Mouse (Mus musculus) embryonic facial prominence, embryonic 14.5 days (tissue): ENCODE measurements around the gene Rbpj. TPM values are rescaled to one million over a fixed set of nuclear protein-coding genes. Genes with fewer than 3 reads are reported as not detected.

ENCODE experiments used
- ATAC-seq: fragments of 200-750 bp; cut with Nextera tagmentation; 2 replicates; pipeline ENCODE4 v1.8.0; 2017; ENCODE audit warnings: low read depth, moderate number of reproducible peaks, moderate TSS enrichment
- DNase-seq: peaks from one replicate; pipeline ENCODE4 v3.0.0-alpha.2; 2015; ENCODE audit warnings: low spot score
- H3K27ac ChIP-seq: fragments of 300-500 bp; sonication (generic); replicated peaks from 2 replicates; pipeline ENCODE4 v1.5.1; 2014; ENCODE audit warnings: low read depth, mild to moderate bottlenecking, low read length, moderate library complexity
- H3K27me3 ChIP-seq: fragments of 300-500 bp; sonication (generic); replicated peaks from 2 replicates; pipeline ENCODE4 v1.6.1; 2014; ENCODE audit warnings: low read length; ENCODE audit not compliant: control insufficient read depth, insufficient read depth
- H3K36me3 ChIP-seq: fragments of 300-500 bp; sonication (generic); 2 replicates; pipeline ENCODE4 v1.6.1; 2014; ENCODE audit warnings: low read length, mixed read lengths; ENCODE audit not compliant: control insufficient read depth, insufficient read depth
- H3K4me1 ChIP-seq: fragments of 300-500 bp; sonication (generic); 2 replicates; pipeline ENCODE4 v1.6.1; 2014; ENCODE audit warnings: antibody characterized with exemption, low read length; ENCODE audit not compliant: control insufficient read depth, insufficient read depth
- H3K4me2 ChIP-seq: fragments of 300-500 bp; sonication (generic); 2 replicates; pipeline ENCODE4 v1.6.1; 2014; ENCODE audit warnings: low read depth, mild to moderate bottlenecking, low read length, moderate library complexity, mixed read lengths
- H3K4me3 ChIP-seq: fragments of 300-500 bp; sonication (generic); 2 replicates; pipeline ENCODE4 v1.5.1; 2014; ENCODE audit warnings: low read depth, mild to moderate bottlenecking, low read length
- H3K9ac ChIP-seq: fragments of 300-500 bp; sonication (generic); 2 replicates; pipeline ENCODE4 v1.6.1; 2014; ENCODE audit warnings: low read depth, mild to moderate bottlenecking, low read length, moderate library complexity, mixed read lengths
- H3K9me3 ChIP-seq: fragments of 300-500 bp; sonication (generic); 2 replicates; pipeline ENCODE4 v1.6.1; 2016; ENCODE audit warnings: low read length; ENCODE audit not compliant: control insufficient read depth
- WGBS: fragments of 180-500 bp; shearing (Covaris S2); extraction: QIAGEN DNeasy Blood & Tissue Kit; methylation state at CpG from one replicate; pipeline ENCODE4 v1.1.7; 2014; 5-methylcytosine and 5-hydroxymethylcytosine counted together
- polyA plus RNA-seq: library from polyadenylated mRNA; unstranded; fragments of >200 nt; fragmentation: Nextera tagmentation; extraction: Ambion mirVana; gene quantifications from 2 replicates; pipeline ENCODE4 v1.2.1, GENCODE M21; 2014

The Rbpj gene
- polyA plus RNA-seq, 1 experiment from 2014 or later: 48.1 TPM

DNA sequence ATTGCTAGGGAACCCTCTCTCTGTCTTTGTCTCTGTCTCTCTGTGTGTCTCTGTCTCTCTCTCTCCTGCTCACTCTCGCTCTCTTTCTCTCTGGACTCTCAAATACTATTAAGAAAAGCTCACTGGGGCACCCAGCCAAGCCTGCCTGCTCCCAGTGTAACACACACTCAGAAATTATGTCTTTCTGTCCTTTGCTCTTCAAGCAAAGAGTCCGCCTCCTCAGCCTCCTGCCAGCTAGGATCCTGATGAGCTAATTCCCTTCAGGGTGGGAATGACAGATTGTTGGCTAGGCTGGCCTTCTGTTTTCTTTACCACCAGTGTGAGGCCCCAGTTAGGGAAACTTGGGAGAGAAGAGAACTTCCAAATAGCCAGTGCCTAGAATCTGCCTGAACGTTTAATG is 57.1 kb downstream of the Rbpj start:
- Histone ChIP-seq H3K4me3 (no peak overlapping the region), H3K9me3 (no peaks in the 10 kb centered on the region), H3K36me3 (no peaks in the 10 kb centered on the region), H3K27me3 (no peaks in the 10 kb centered on the region), H3K4me1 (peaks cover 22% of the 10 kb centered on the region; the same call in 1 of the 2 replicates), H3K4me2 (no peak overlapping the region), H3K27ac (peak overlapping the region; percentile 30; the same call in 1 of the 2 replicates), H3K9ac (no peak overlapping the region)
- WGBS: 24% methylated on average over 3 of the region's 3 CpGs
- DNase-seq: peak; percentile 90
- ATAC-seq: peak; percentile 59

DNA sequence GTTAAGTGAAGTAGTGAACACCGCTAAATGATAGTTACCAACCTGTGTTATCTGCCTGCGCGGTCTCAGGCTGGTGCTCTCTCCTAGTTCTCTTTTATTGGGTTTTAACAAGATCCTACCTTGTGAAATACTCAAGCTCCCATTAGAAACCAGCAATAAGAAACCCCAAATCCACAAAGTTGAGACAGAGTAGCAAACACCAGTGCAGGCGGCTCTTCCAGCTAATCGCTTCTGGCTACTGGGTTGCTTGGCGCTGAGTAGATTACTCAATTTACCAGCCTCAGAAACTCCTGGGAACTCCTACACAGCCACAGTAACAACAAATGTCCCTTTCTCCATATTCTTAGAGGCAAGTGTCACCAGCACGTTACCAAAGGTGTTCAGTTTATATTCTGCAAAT is 58.2 kb downstream of the Rbpj start:
- no peak overlapping the region for H3K9ac ChIP-seq
- no peaks in the 10 kb centered on the region for H3K9me3 ChIP-seq
- no peak overlapping the region for H3K4me2 ChIP-seq
- H3K4me3 ChIP-seq: no peak overlapping the region
- DNase-seq: no peak
- 92% methylated on average over 7 of the region's 7 CpGs for WGBS
- H3K27ac ChIP-seq: no peak overlapping the region
- ATAC-seq: no peak
- H3K27me3 ChIP-seq: no peaks in the 10 kb centered on the region
- peaks cover 18% of the 10 kb centered on the region; the same call in 1 of the 2 replicates for H3K4me1 ChIP-seq
- no peaks in the 10 kb centered on the region for H3K36me3 ChIP-seq

DNA sequence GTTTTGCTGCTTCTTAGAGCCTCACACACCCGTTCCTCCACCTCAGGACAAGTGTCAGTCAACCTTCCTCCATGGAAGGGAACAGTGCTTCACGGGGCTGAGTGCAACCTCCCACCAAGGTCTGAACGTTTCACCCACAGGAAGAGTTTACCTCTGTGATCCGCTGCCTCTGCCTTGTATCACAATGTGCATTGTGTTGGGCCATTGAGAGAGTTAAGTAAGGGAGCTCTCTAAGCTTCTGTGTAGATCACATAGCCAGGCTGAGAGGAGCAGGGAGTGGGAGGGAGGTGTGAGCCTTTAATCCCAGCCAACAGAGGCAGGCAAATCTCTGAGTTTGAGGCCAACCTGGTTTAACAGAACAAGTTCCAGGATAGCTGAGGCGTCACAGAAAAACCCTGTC is 58.9 kb downstream of the Rbpj start:
- no peaks in the 10 kb centered on the region for H3K9me3 ChIP-seq
- no peak overlapping the region for H3K9ac ChIP-seq
- no peak overlapping the region for H3K4me3 ChIP-seq
- WGBS: 69% methylated on average over 5 of the region's 5 CpGs
- DNase-seq: no peak
- H3K4me1 ChIP-seq: peaks cover 18% of the 10 kb centered on the region; the same call in 1 of the 2 replicates
- H3K4me2 ChIP-seq: no peak overlapping the region
- no peak for ATAC-seq
- no peaks in the 10 kb centered on the region for H3K27me3 ChIP-seq
- no peak overlapping the region for H3K27ac ChIP-seq
- no peaks in the 10 kb centered on the region for H3K36me3 ChIP-seq

DNA sequence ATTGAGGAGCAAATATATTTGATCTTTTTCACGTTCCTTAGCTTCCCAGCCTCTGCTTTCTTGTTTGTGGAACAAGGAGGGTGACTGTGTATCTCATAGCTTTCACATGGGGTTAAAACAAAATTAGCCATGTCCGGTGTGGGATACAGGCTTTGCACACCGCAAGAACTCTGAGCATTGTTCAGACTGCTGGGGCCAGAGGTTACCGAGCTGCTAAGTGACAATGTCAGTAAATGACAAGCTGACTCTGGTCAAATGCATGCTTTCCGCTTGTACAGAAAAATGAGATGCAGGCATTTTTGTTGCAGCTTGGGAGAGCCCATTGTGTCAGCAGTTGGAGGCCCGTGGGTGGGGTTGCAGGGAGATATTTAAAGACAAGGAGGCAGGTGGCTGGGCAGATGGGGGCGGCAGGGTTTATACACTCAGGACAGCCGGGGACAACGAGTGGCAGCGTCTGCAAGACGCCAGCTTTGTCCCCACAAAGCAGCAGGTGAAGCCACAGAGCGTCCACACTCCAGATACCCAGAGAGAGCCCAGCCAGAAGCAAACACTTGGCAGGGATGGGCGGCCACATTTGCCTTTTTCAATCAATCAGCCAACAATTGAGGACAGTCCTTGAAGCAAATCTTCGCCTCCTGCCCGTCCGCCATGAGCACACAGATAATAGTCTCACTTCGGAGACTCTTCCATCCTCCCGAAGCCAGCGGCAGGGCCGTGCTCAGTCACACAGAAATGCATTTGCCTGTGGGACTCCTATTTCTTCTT is 59.5 kb downstream of the Rbpj start:
- no peak overlapping the region for H3K4me3 ChIP-seq
- H3K4me1 ChIP-seq: peaks cover 18% of the 10 kb centered on the region; the same call in 1 of the 2 replicates
- no peaks in the 10 kb centered on the region for H3K9me3 ChIP-seq
- peak; percentile 86 for ATAC-seq
- no peak overlapping the region; the same call in 1 of the 2 replicates for H3K27ac ChIP-seq
- H3K27me3 ChIP-seq: no peaks in the 10 kb centered on the region
- peak; percentile 83 for DNase-seq
- no peaks in the 10 kb centered on the region for H3K36me3 ChIP-seq
- H3K9ac ChIP-seq: 0 out of 2 replicates have a peak overlapping the region, but pooled peaks have one; percentile 8
- no peak overlapping the region for H3K4me2 ChIP-seq
- WGBS: 62% methylated on average over 20 of the region's 20 CpGs

DNA sequence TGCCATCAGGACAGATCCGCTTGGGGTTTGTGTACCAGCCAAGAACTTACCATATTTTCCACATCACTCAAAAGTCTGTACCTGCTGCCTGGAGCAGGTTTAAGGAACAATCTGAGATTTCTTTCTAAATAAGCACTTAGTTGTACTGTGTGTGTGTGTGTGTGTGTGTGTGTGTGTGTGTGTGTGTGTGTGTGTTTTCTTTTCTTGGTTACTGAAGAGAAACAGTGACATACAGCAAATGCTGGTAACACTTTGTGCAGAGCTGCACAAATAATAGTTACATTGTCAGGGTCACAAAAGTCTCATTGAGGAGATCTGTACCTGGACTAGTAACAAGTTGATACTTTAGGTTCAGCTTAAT is 60.1 kb downstream of the Rbpj start:
- WGBS: 64% methylated on average over 1 of the region's 1 CpGs
- ATAC-seq: no peak
- no peak overlapping the region for H3K9ac ChIP-seq
- no peak overlapping the region for H3K4me2 ChIP-seq
- no peak for DNase-seq
- H3K4me3 ChIP-seq: no peak overlapping the region
- H3K27me3 ChIP-seq: no peaks in the 10 kb centered on the region
- H3K27ac ChIP-seq: no peak overlapping the region; the same call in 1 of the 2 replicates
- peaks cover 18% of the 10 kb centered on the region; the same call in 1 of the 2 replicates for H3K4me1 ChIP-seq
- H3K36me3 ChIP-seq: no peaks in the 10 kb centered on the region
- H3K9me3 ChIP-seq: no peaks in the 10 kb centered on the region

DNA sequence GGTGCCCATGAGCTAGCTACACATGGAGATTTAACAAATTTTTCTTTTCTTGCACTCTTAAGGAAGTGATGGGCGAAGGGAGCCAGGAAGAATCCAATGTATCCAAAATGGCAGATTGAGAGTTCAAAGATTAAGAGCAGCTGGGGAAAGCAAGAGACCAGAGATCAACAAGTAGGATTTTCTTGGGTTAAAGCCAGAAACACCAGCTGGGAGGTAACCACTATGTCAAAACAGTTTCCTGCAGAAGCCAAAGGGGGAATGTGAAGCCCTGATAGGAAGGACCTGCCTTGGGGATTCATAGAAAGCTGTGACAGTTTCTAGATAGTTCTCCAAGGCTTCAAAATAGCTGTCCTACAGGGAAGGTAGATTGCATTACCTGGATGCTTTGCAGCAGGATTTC is 63.9 kb downstream of the Rbpj start:
- Histone ChIP-seq H3K27me3 (no peaks in the 10 kb centered on the region), H3K27ac (no peak overlapping the region), H3K9me3 (no peaks in the 10 kb centered on the region), H3K9ac (no peak overlapping the region), H3K4me2 (no peak overlapping the region), H3K4me3 (no peak overlapping the region), H3K4me1 (peaks cover 10% of the 10 kb centered on the region; the same call in 1 of the 2 replicates), H3K36me3 (no peaks in the 10 kb centered on the region)
- no peak for ATAC-seq
- 78% methylated on average over 1 of the region's 1 CpGs for WGBS
- peak; percentile 74 for DNase-seq

DNA sequence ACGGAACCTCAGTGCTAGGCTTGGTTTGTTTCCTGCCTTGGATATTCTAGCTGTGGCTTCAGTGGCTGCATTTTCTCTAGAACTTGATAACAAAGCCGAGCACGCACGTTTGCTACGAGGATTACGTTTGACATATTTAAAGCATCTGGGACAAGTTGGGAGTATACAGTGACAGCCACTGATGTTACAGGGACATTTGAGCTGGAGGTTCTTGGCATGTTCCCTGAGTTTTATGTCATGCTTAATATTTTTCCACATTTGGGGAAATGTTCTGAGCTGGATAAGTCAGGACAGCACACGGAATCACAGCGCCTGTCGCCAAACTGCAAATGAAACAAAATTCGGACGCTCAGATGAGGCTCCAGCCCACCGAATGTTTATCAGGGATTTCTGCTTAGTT is 69.1 kb downstream of the Rbpj start:
- Histone ChIP-seq H3K9me3 (no peaks in the 10 kb centered on the region), H3K27ac (no peak overlapping the region; the same call in 1 of the 2 replicates), H3K36me3 (no peaks in the 10 kb centered on the region), H3K4me3 (no peak overlapping the region), H3K4me2 (no peak overlapping the region), H3K9ac (no peak overlapping the region), H3K4me1 (peaks cover 7% of the 10 kb centered on the region; the same call in 1 of the 2 replicates), H3K27me3 (no peaks in the 10 kb centered on the region)
- WGBS: 47% methylated on average over 12 of the region's 12 CpGs
- ATAC-seq: peak; percentile 41; the same call in 1 of the 2 replicates
- peak; percentile 80 for DNase-seq

DNA sequence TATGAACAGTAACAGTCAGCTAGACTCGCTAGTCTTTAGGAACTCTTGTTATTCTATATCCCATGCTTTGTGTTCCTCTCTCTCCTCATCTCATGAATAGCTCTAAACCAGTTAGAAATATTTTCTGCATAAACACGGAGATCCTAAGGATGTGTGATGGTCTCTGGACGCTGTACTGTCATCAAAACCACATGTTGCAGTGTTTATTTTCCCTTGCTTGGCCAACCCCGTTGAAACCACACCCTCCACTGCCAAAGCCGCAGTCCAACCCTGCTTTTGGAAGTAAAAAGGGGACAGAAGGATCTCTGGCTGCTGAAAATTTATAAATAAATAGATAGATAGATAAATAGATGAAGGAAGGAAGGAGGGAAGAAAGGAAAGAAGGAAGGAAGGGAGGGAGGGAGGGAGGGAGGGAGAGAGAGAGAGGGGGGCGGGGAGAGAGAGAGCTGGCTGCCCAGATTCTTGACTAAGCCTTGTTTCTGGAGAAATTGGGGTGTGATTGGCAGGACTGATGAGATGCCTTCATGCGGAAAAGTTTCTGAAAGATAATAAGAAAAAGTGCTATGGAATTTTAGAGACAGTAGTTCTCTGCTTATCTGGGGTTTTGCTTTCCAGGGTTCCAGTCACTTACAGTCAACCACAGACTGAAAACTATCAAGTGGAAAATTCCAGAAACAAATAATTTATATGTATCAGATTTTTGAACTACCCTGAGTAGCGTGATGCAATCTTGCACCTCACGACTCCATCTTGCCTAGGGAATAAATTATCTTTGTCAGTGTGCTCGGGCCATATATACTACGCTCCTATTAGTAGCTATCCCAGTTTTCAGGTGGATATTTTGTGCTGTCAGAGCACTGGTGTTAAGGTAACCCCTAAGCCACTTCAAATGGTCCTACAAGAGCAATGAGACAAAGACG is 70.9 kb downstream of the Rbpj start:
- H3K4me1 ChIP-seq: peaks cover 7% of the 10 kb centered on the region; the same call in 1 of the 2 replicates
- no peak overlapping the region for H3K4me3 ChIP-seq
- no peak overlapping the region for H3K9ac ChIP-seq
- no peaks in the 10 kb centered on the region for H3K27me3 ChIP-seq
- WGBS: 49% methylated on average over 12 of the region's 12 CpGs
- H3K4me2 ChIP-seq: peak overlapping the region; percentile 13; the same call in 1 of the 2 replicates
- H3K27ac ChIP-seq: 0 out of 2 replicates have a peak overlapping the region, but pooled peaks have one; percentile 28
- no peaks in the 10 kb centered on the region for H3K9me3 ChIP-seq
- ATAC-seq (peak; percentile 67; the same call in 1 of the 2 replicates), DNase-seq (peak; percentile 74)
- H3K36me3 ChIP-seq: no peaks in the 10 kb centered on the region
